Mouse (Mus musculus): ENCODE data around the gene Taco1.

DNA sequence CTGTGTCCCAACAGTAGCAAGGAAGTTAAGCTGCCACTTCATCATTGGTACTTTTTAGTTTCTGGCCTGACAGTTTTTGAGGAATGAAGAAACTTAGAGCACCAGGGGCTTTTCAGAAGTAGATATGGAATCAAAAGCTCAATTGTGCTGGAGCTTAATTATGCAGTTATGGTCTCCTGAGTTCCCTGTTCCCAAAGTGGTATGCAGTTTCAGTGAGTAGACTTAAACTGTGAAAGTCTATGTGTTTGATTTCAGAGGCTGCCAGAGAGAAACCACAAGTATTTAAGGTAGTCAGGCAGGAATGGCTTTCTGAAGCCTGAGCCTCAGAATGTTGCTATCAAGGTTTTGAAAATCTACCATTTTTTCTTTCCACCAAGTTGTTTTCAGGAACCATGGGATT, 45.8 kb downstream of the Taco1 start:
- no peak for TF ChIP-seq CTCF (IDR thresholded peaks at IDR 0.05)
- no peak for TF ChIP-seq POLR2A (IDR thresholded peaks at IDR 0.05; ENCODE audit: insufficient read depth, low read depth, low read length)
